Mouse (Mus musculus) myocyte (in vitro differentiated cells): ENCODE data around the gene Zswim4. TPM values are rescaled to one million over a fixed set of nuclear protein-coding genes. Genes with fewer than 3 reads are reported as not detected.
A peak's percentile ranks its signal among the peaks of the same experiment; 100 is the strongest.

Experiments
- H3K27me3 ChIP-seq: one replicate; pipeline ENCODE4 v1.6.1; 2011; ENCODE audit not compliant: control insufficient read depth, insufficient read depth, insufficient read length
- H3K36me3 ChIP-seq: one replicate; pipeline ENCODE4 v1.6.1; 2011; ENCODE audit not compliant: control insufficient read depth, insufficient read depth
- H3K4me2 ChIP-seq: one replicate; pipeline ENCODE4 v1.6.1; 2011; ENCODE audit warnings: low read depth, control low read depth
- H3K4me3 ChIP-seq: one replicate; pipeline ENCODE4 v1.5.1; 2011; ENCODE audit warnings: mild to moderate bottlenecking, control low read depth, moderate library complexity
- H3K79me2 ChIP-seq: one replicate; pipeline ENCODE4 v1.6.1; 2011; ENCODE audit not compliant: control insufficient read depth, insufficient read depth
- H3ac ChIP-seq: one replicate; pipeline ENCODE4 v1.6.1; 2011; ENCODE audit not compliant: control insufficient read depth, insufficient read length
- CEBPB ChIP-seq: IDR thresholded peaks from 2 replicates; pipeline ENCODE4 v1.6.1; 2011; ENCODE audit warnings: mild to moderate bottlenecking, moderate library complexity; ENCODE audit not compliant: poor library complexity, insufficient read depth, severe bottlenecking
- E2F4 ChIP-seq: IDR thresholded peaks from one replicate; pipeline ENCODE4 v1.6.1; 2011; ENCODE audit warnings: mild to moderate bottlenecking, control low read depth, moderate library complexity; ENCODE audit not compliant: insufficient read depth
- MAX ChIP-seq: IDR thresholded peaks from one replicate; pipeline ENCODE4 v1.6.1; 2011; ENCODE audit warnings: low read depth, mild to moderate bottlenecking, control low read depth
- MYOD1 ChIP-seq, 3 experiments: IDR thresholded peaks; one replicate each; pipeline ENCODE4 v1.6.1; 2011; ENCODE audit warnings: control low read depth in 2 of 3, low read depth in 2 of 3, mild to moderate bottlenecking in 2 of 3, moderate library complexity in 1 of 3; ENCODE audit not compliant: insufficient read length in 2 of 3, control insufficient read depth in 1 of 3
- MYOG ChIP-seq, 3 experiments: IDR thresholded peaks; one replicate each; pipeline ENCODE4 v1.6.1; 2011; ENCODE audit warnings: control low read depth in 2 of 3, low read depth in 2 of 3, mild to moderate bottlenecking in 2 of 3; ENCODE audit not compliant: insufficient read length in 2 of 3, control insufficient read depth in 1 of 3, insufficient read depth in 1 of 3
- POLR2A ChIP-seq: IDR thresholded peaks from one replicate; pipeline ENCODE4 v1.6.1; 2011; ENCODE audit warnings: low read depth, mild to moderate bottlenecking, control low read depth, moderate library complexity; ENCODE audit not compliant: insufficient read length
- POLR2AphosphoS2 ChIP-seq: IDR thresholded peaks from one replicate; pipeline ENCODE4 v1.6.1; 2011; ENCODE audit warnings: low read depth, control low read depth; ENCODE audit not compliant: insufficient read length
- REST ChIP-seq: IDR thresholded peaks from one replicate; pipeline ENCODE4 v1.6.1; 2011; ENCODE audit warnings: mild to moderate bottlenecking, control low read depth, moderate library complexity; ENCODE audit not compliant: insufficient read depth, insufficient read length
- SRF ChIP-seq: IDR thresholded peaks from one replicate; pipeline ENCODE4 v1.6.1; 2011; ENCODE audit warnings: low read depth; ENCODE audit not compliant: control insufficient read depth, insufficient read length
- TCF12 ChIP-seq: IDR thresholded peaks from one replicate; pipeline ENCODE4 v1.6.1; 2011; ENCODE audit warnings: mild to moderate bottlenecking, control low read depth; ENCODE audit not compliant: poor library complexity, insufficient read depth, severe bottlenecking
- TCF3 ChIP-seq: IDR thresholded peaks from one replicate; pipeline ENCODE4 v1.6.1; 2011; ENCODE audit warnings: low read depth, control low read depth; ENCODE audit not compliant: insufficient read length
- USF1 ChIP-seq: IDR thresholded peaks from one replicate; pipeline ENCODE4 v1.6.1; 2011; ENCODE audit warnings: low read depth, mild to moderate bottlenecking, control low read depth, moderate library complexity
- polyA plus RNA-seq: library from polyadenylated mRNA; unstranded; fragments of >200 nt; fragmentation: generic; extraction: Trizol; gene quantifications from one replicate; pipeline ENCODE4 v1.2.1, GENCODE M21; 2012; ENCODE audit warnings: missing spikeins

Zswim4 gene
- polyA plus RNA-seq, 1 experiment: 12.7 TPM

DNA sequence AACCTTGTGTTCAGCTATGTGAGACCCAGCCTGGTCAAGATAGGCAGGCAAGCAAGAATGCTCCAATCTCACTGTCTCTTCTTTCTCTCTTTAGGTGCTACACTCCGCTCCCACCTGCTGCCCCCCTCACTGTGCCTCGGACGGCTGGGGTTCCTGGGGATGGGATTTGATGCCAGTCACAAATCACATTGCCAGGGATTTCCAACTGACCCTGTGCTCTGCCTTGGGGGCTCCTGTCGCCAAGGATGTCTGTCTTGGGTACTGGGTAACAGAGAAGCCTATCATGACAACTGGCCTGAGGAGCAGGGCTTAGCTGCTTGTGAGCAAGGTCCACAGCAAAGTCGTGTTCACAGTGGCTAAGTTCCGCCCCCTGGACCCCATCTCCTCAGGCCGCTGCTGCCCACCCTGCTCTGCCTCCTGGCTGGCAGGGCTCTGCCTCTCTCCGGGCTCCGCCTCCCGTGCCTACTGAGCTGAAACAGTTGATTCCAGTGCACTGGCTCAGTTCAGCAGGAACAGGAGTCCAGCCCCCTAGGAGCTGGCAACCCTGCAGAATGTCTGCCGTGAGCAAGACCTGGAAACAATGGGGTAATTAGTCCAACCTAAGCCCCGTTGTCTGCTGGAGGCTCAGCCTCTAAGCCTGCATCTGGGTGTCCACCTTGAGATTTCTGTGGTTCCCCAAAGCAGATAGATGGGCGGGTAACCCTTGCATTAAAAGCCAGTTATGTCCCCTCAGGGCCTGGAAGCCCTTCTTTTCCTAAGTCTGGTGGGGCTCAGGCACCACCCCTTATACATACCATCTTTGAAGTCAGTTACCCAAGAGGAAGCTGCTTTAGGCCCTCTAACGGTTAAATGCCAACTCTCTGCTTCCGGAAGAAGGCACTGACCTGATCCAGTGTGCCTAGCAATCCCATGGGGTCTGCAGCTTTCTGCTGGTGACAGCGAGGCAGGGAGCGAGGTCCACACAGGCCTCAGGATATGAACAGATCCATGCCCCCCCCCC, 28.2 kb downstream of the Zswim4 start:
- Histone ChIP-seq H3K4me3 (no peak overlapping the region), H3ac (no peak overlapping the region), H3K36me3 (peaks cover 34% of the 10 kb centered on the region), H3K79me2 (peaks cover 48% of the 10 kb centered on the region), H3K27me3 (no peaks in the 10 kb centered on the region), H3K4me2 (no peak overlapping the region)
- TF ChIP-seq CEBPB (no peak), POLR2A (peak; percentile 47), MAX (no peak), POLR2AphosphoS2 (peak; percentile 64)

DNA sequence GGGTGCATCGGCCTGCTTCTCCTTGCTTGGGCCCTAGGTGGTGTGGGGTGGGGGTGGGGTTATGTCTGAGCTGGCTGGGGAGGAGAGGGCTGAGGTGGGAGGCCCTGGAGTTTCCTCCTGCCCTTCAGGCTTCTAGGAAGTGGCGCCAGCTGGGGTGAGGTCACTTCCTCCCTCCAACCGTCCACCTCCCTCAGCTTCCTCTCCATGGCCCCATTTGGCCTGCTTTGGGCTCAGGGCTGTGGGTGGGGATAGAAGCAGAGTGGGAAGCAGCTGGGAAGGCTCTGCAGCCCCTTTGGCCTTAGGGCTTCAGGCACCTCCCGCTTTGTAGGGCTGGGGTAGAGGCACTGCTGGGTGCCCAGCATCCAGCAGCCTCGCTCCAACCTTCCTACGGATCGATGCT, 29.0 kb downstream of the Zswim4 start:
- Histone ChIP-seq H3K79me2 (peaks cover 52% of the 10 kb centered on the region), H3K4me2 (peak overlapping the region; percentile 38), H3ac (no peak overlapping the region), H3K36me3 (peaks cover 34% of the 10 kb centered on the region), H3K4me3 (no peak overlapping the region), H3K27me3 (no peaks in the 10 kb centered on the region)
- TF ChIP-seq POLR2AphosphoS2 (peak; percentile 50), USF1 (no peak), MAX (no peak), POLR2A (peak; percentile 22)

DNA sequence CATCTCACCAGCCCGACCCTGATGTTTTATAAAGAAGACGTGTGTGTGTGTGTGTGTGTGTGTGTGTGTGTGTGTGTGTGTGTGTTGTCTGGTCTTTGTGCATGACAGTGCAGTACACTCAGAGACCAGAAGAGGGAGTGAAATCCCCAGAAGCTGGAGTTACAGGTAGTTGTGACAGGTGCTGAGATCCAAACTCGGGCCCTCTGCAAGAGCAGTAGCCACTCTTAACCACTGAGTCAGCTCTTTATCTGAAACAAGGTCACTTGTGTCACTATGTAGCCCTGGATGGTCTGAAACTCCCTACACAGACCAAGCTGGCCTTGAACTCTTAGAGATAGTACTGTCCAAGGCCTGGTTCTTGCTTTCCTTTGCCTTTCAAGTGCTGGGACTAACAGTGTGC, 30.2 kb downstream of the Zswim4 start:
- TF ChIP-seq MYOG (IDR thresholded peaks at IDR 0.05; ENCODE audit: control insufficient read depth in 1 of 3, insufficient read depth in 1 of 3, insufficient read length in 2 of 3, low read depth in 2 of 3): no peak
- TF ChIP-seq TCF12: no peak
- no peak for TF ChIP-seq CEBPB
- TF ChIP-seq MYOD1 (IDR thresholded peaks at IDR 0.05; ENCODE audit: control insufficient read depth in 1 of 3, insufficient read length in 2 of 3, low read depth in 2 of 3): no peak
- no peak for TF ChIP-seq SRF
- no peak for TF ChIP-seq E2F4
- TF ChIP-seq POLR2AphosphoS2: no peak
- Histone ChIP-seq H3K79me2 (peaks cover 61% of the 10 kb centered on the region), H3K4me3 (no peak overlapping the region), H3K36me3 (peaks cover 34% of the 10 kb centered on the region), H3K27me3 (no peaks in the 10 kb centered on the region), H3K4me2 (no peak overlapping the region), H3ac (no peak overlapping the region)

DNA sequence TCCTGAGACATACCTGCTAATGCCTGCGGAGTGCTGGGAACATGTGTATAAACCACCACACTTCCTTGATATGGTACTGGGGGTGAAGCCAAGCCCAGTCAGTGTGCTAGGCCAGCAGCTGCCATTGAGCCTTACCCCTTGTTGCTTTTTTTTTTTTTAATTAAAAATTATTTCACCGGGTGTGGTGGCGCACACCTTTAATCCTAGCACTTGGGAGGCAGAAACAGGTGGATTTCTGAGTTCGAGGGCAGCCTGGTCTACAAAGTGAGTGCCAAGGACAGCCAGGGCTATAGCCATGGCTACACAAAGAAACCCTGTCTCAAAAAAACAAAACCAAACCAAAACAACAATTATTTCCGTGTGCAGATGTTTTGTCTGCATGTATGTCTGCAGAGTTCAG, 31.8 kb downstream of the Zswim4 start:
- peak; percentile 42 for TF ChIP-seq POLR2AphosphoS2
- TF ChIP-seq MYOG (IDR thresholded peaks at IDR 0.05; ENCODE audit: control insufficient read depth in 1 of 3, insufficient read depth in 1 of 3, insufficient read length in 2 of 3, low read depth in 2 of 3): no peak
- H3K4me3 ChIP-seq: peak overlapping the region; percentile 82
- H3K27me3 ChIP-seq: no peaks in the 10 kb centered on the region
- H3K79me2 ChIP-seq: peaks cover 71% of the 10 kb centered on the region
- H3K36me3 ChIP-seq: peaks cover 34% of the 10 kb centered on the region
- no peak overlapping the region for H3ac ChIP-seq
- H3K4me2 ChIP-seq: peak overlapping the region; percentile 93

DNA sequence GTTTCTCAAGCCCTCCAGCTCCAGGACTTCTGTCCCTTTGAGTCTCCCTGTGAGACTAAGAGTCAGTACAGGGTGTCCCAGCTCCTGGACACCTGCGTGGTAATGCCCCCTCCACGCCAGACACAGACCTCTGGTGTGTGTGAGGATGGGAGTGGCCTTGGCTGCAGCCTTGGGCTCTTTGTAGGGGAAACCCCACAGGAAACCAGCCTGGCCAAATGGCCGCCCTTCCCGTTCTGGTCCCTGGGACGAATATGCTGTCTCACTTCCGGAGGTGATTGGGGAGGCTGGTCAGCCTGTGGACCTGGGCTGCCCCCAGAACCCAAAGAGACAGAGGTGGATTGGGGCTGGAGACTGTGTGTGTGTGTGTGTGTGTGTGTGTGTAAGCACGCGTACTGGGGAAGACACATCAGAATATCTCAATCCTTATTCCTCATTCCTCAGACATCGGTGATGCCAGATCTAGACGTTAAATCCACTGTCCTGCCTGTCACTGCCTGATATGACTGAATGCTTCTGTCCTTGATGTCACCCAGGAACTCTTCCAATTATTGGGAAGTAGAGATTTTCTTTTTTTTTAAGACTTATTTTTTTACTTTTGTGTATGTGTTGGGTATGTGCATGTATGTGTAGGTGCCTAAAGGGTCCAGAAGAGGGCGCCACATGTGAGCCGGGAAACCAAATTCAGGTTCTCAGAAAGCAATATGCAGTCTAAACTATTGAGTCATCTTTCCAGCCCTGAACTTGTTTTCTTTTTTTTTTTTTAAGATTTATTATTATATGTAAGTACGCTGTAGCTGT, 32.7 kb downstream of the Zswim4 start:
- peak overlapping the region; percentile 82 for H3K4me3 ChIP-seq
- peaks cover 71% of the 10 kb centered on the region for H3K79me2 ChIP-seq
- TF ChIP-seq MYOG (IDR thresholded peaks at IDR 0.05; ENCODE audit: control insufficient read depth in 1 of 3, insufficient read depth in 1 of 3, insufficient read length in 2 of 3, low read depth in 2 of 3) (peak in 1 of 3 experiments; percentile 17), MAX (no peak), MYOD1 (IDR thresholded peaks at IDR 0.05; ENCODE audit: control insufficient read depth in 1 of 3, insufficient read length in 2 of 3, low read depth in 2 of 3) (no peak), POLR2A (peak; percentile 34), CEBPB (no peak), E2F4 (no peak), TCF12 (no peak), TCF3 (no peak), SRF (no peak), REST (no peak), POLR2AphosphoS2 (no peak), USF1 (no peak)
- peaks cover 28% of the 10 kb centered on the region for H3K36me3 ChIP-seq
- no peaks in the 10 kb centered on the region for H3K27me3 ChIP-seq
- no peak overlapping the region for H3ac ChIP-seq
- H3K4me2 ChIP-seq: peak overlapping the region; percentile 93
